Mouse (Mus musculus) hindbrain, embryonic 15.5 days (tissue): Measurements from ENCODE around the gene Gm20661. TPM values are rescaled to one million over a fixed set of nuclear protein-coding genes. Genes with fewer than 3 reads are reported as not detected.

Experiments
- ATAC-seq: fragments of 200-750 bp; cut with Nextera tagmentation; 2 replicates; pipeline ENCODE4 v1.8.0; 2017; ENCODE audit warnings: low read depth, moderate number of reproducible peaks, moderate TSS enrichment; ENCODE audit not compliant: low FRiP score
- H3K27ac ChIP-seq: fragments of 300-500 bp; sonication (generic); replicated peaks from 2 replicates; pipeline ENCODE4 v1.5.1; 2015; ENCODE audit warnings: mild to moderate bottlenecking, inconsistent platforms
- H3K27me3 ChIP-seq: fragments of 300-500 bp; sonication (generic); 2 replicates; pipeline ENCODE4 v1.6.1; 2015; ENCODE audit warnings: control low read depth, inconsistent platforms
- H3K36me3 ChIP-seq: fragments of 300-500 bp; sonication (generic); 2 replicates; pipeline ENCODE4 v1.6.1; 2015; ENCODE audit warnings: control low read depth, inconsistent platforms
- H3K4me1 ChIP-seq: fragments of 300-500 bp; sonication (generic); replicated peaks from 2 replicates; pipeline ENCODE4 v1.6.1; 2015; ENCODE audit warnings: control low read depth, inconsistent platforms
- H3K4me2 ChIP-seq: fragments of 300-500 bp; sonication (generic); 2 replicates; pipeline ENCODE4 v1.6.1; 2015; ENCODE audit warnings: moderate library complexity, mild to moderate bottlenecking, inconsistent platforms
- H3K4me3 ChIP-seq: fragments of 300-500 bp; sonication (generic); 2 replicates; pipeline ENCODE4 v1.5.1; 2015; ENCODE audit warnings: mild to moderate bottlenecking, inconsistent platforms
- H3K9ac ChIP-seq: fragments of 300-500 bp; sonication (generic); 2 replicates; pipeline ENCODE4 v1.6.1; 2015; ENCODE audit warnings: inconsistent platforms
- H3K9me3 ChIP-seq: fragments of 300-500 bp; sonication (generic); 2 replicates; pipeline ENCODE4 v1.6.1; 2016; ENCODE audit warnings: control low read depth, inconsistent platforms
- WGBS: fragments of 180-500 bp; shearing (Covaris S2); methylation state at CpG from one replicate; pipeline ENCODE4 v1.1.7; 2015; 5-methylcytosine and 5-hydroxymethylcytosine counted together
- polyA plus RNA-seq: library from polyadenylated mRNA; unstranded; fragments of >200 nt; fragmentation: Nextera tagmentation; extraction: Ambion mirVana; gene quantifications from 2 replicates; pipeline ENCODE4 v1.2.1, GENCODE M21; 2015

Gm20661 gene
- polyA plus RNA-seq, 1 experiment from 2014 or later, result 1.1 TPM

GRCm38 (mm10) chr9:107971690-107972541, 10.9 kb upstream of the Gm20661 start:
- Histone ChIP-seq H3K27me3 (no peaks in the 10 kb centered on the region), H3K9ac (no peak overlapping the region), H3K36me3 (no peaks in the 10 kb centered on the region), H3K9me3 (no peaks in the 10 kb centered on the region), H3K4me1 (no peaks in the 10 kb centered on the region), H3K4me2 (no peak overlapping the region), H3K4me3 (no peak overlapping the region), H3K27ac (no peak overlapping the region)
- ATAC-seq, result no peak
- 82% methylated on average over 8 of the region's 8 CpGs for WGBS

- H3K27me3 ChIP-seq, result no peaks in the 10 kb centered on the region
Observed at GRCm38 (mm10) chr9:107974491-107975171, 8.2 kb upstream of the Gm20661 start.

GRCm38 (mm10) chr9:107975399-107976386, 7.2 kb upstream of the Gm20661 start, which contains the start of gene Uba7:
Gene Uba7, plus strand, starts transcription at chr9:107975505.
- no peaks in the 10 kb centered on the region for H3K4me1 ChIP-seq
- H3K27me3 ChIP-seq, result no peaks in the 10 kb centered on the region
- 74% methylated on average over 12 of the region's 12 CpGs for WGBS
- no peaks in the 10 kb centered on the region for H3K36me3 ChIP-seq
- ATAC-seq, result no peak
- H3K9ac ChIP-seq, result no peak within 1 kb of the TSS
- no peak within 1 kb of the TSS for H3K4me2 ChIP-seq
- H3K4me3 ChIP-seq, result no peak within 1 kb of the TSS
- H3K27ac ChIP-seq, result no peak within 1 kb of the TSS
- no peaks in the 10 kb centered on the region for H3K9me3 ChIP-seq

More at GRCm38 (mm10) chr9:107974491-107975171, 8.2 kb upstream of the Gm20661 start:
- no peak overlapping the region for H3K9ac ChIP-seq
- no peak for ATAC-seq
- no peak overlapping the region for H3K4me2 ChIP-seq
- H3K4me3 ChIP-seq, result no peak overlapping the region
- H3K9me3 ChIP-seq, result no peaks in the 10 kb centered on the region
- H3K36me3 ChIP-seq, result no peaks in the 10 kb centered on the region
- H3K4me1 ChIP-seq, result no peaks in the 10 kb centered on the region
- no peak overlapping the region for H3K27ac ChIP-seq
- WGBS, result 85% methylated on average over 10 of the region's 10 CpGs

- 0 out of 2 replicates have a peak, but pooled peaks cover under 1% of the 10 kb centered on the region for H3K27me3 ChIP-seq
- WGBS, result 89% methylated on average over 12 of the region's 12 CpGs
- no peak overlapping the region for H3K4me3 ChIP-seq
- H3K4me1 ChIP-seq, result peaks cover 21% of the 10 kb centered on the region; the same call in 1 of the 2 replicates
- H3K4me2 ChIP-seq, result no peak overlapping the region
- no peaks in the 10 kb centered on the region for H3K36me3 ChIP-seq
- no peaks in the 10 kb centered on the region for H3K9me3 ChIP-seq
- no peak overlapping the region for H3K9ac ChIP-seq
- no peak for ATAC-seq
- H3K27ac ChIP-seq, result no peak overlapping the region
Observed at GRCm38 (mm10) chr9:107978815-107979214, 4.0 kb upstream of the Gm20661 start.

- Histone ChIP-seq H3K27me3 (peaks cover 8% of the 10 kb centered on the region), H3K9ac (peak overlapping the region; percentile 5; the same call in 1 of the 2 replicates), H3K4me2 (peak overlapping the region; percentile 37), H3K36me3 (no peaks in the 10 kb centered on the region), H3K9me3 (no peaks in the 10 kb centered on the region), H3K4me3 (no peak overlapping the region), H3K27ac (peak overlapping the region; percentile 78), H3K4me1 (peaks cover 42% of the 10 kb centered on the region)
- 48% methylated on average over 7 of the region's 7 CpGs for WGBS
- no peak for ATAC-seq
Observed at GRCm38 (mm10) chr9:107981684-107982605, 913 bp upstream of the Gm20661 start.

GRCm38 (mm10) chr9:107983421-107983890, 598 bp downstream of the Gm20661 start:
- Histone ChIP-seq H3K27me3 (peaks cover 8% of the 10 kb centered on the region), H3K9ac (no peak overlapping the region)

GRCm38 (mm10) chr9:107984052-107984753, 1.3 kb downstream of the Gm20661 start:
- Histone ChIP-seq H3K4me1 (peaks cover 42% of the 10 kb centered on the region), H3K4me3 (peak overlapping the region; percentile 75), H3K27ac (peak overlapping the region; percentile 67; the same call in 1 of the 2 replicates), H3K9ac (peak overlapping the region; percentile 61; the same call in 1 of the 2 replicates), H3K4me2 (peak overlapping the region; percentile 91), H3K27me3 (peaks cover 8% of the 10 kb centered on the region), H3K36me3 (no peaks in the 10 kb centered on the region), H3K9me3 (no peaks in the 10 kb centered on the region)
- WGBS, result 73% methylated on average over 19 of the region's 19 CpGs
- no peak for ATAC-seq

More at GRCm38 (mm10) chr9:107983421-107983890, 598 bp downstream of the Gm20661 start:
- Histone ChIP-seq H3K4me1 (peaks cover 42% of the 10 kb centered on the region), H3K4me2 (peak overlapping the region; percentile 91), H3K27ac (peak overlapping the region; percentile 78), H3K36me3 (no peaks in the 10 kb centered on the region), H3K4me3 (0 out of 2 replicates have a peak overlapping the region, but pooled peaks have one; percentile 75), H3K9me3 (no peaks in the 10 kb centered on the region)
- 46% methylated on average over 4 of the region's 4 CpGs for WGBS
- ATAC-seq, result no peak

GRCm38 (mm10) chr9:107984754-107985055, 1.8 kb downstream of the Gm20661 start:
- no peak for ATAC-seq
- H3K4me1 ChIP-seq, result peaks cover 42% of the 10 kb centered on the region
- H3K9me3 ChIP-seq, result no peaks in the 10 kb centered on the region
- no peaks in the 10 kb centered on the region for H3K36me3 ChIP-seq
- H3K27ac ChIP-seq, result peak overlapping the region; percentile 67
- H3K4me2 ChIP-seq, result peak overlapping the region; percentile 91
- 67% methylated on average over 9 of the region's 9 CpGs for whole genome bisulfite sequencing
- peak overlapping the region; percentile 61 for H3K9ac ChIP-seq
- peaks cover 8% of the 10 kb centered on the region for H3K27me3 ChIP-seq
- H3K4me3 ChIP-seq, result peak overlapping the region; percentile 75

GRCm38 (mm10) chr9:107985131-107986119, 2.6 kb downstream of the Gm20661 start, which contains the start of gene Inka1:
Gene Inka1, minus strand, starts transcription at chr9:107985879.
- ATAC-seq, result peak; percentile 68
- WGBS, result 1% methylated on average over 58 of the region's 58 CpGs

More at GRCm38 (mm10) chr9:107985131-107986119, 2.6 kb downstream of the Gm20661 start, which contains the start of gene Inka1:
- H3K9ac ChIP-seq, result peak within 1 kb of the TSS; percentile 61
- peak within 1 kb of the TSS; percentile 67 for H3K27ac ChIP-seq
- H3K9me3 ChIP-seq, result no peaks in the 10 kb centered on the region
- H3K36me3 ChIP-seq, result no peaks in the 10 kb centered on the region
- H3K4me1 ChIP-seq, result peaks cover 42% of the 10 kb centered on the region
- peaks cover 8% of the 10 kb centered on the region for H3K27me3 ChIP-seq
- peak within 1 kb of the TSS; percentile 75 for H3K4me3 ChIP-seq
- peak within 1 kb of the TSS; percentile 91 for H3K4me2 ChIP-seq
